Mouse (Mus musculus) lung, adult 2 months (tissue): ENCODE data around the gene Ntpcr. TPM values are rescaled to one million over a fixed set of nuclear protein-coding genes. Genes with fewer than 3 reads are reported as not detected.
A peak's percentile ranks its signal among the peaks of the same experiment; 100 is the strongest.

Source experiments
- DNase-seq: peaks from one replicate; pipeline ENCODE4 v3.0.0; 2022
- H3K4me1 ChIP-seq: fragments of 200-500 bp; 2 replicates; pipeline ENCODE4 v1.6.1; 2011; ENCODE audit warnings: low read length; ENCODE audit not compliant: control insufficient read depth, insufficient read depth
- H3K4me3 ChIP-seq: fragments of 200-500 bp; replicated peaks from 2 replicates; pipeline ENCODE3; 2011; ENCODE audit warnings: low read depth, mild to moderate bottlenecking, control low read depth, low read length; ENCODE audit errors: extremely low read depth
- CTCF ChIP-seq: fragments of 200-500 bp; IDR thresholded peaks from 2 replicates; pipeline ENCODE4 v1.5.1; 2011; ENCODE audit warnings: mild to moderate bottlenecking, low read length, control low read depth; ENCODE audit not compliant: insufficient read depth
- POLR2A ChIP-seq: fragments of 200-500 bp; IDR thresholded peaks from 2 replicates; pipeline ENCODE4 v1.6.1; 2011; ENCODE audit warnings: low read depth, mild to moderate bottlenecking, control low read depth, low read length, borderline replicate concordance; ENCODE audit errors: extremely low read depth
- WGBS: fragments of 180-500 bp; shearing (Covaris S2); methylation state at CpG from one replicate; pipeline ENCODE4 v1.1.7; 2018; 5-methylcytosine and 5-hydroxymethylcytosine counted together
- polyA plus RNA-seq: library from polyadenylated mRNA; depleted of rRNA; stranded (reverse); fragments of >200 nt; gene quantifications from 2 replicates; pipeline ENCODE4 v1.2.3, GENCODE M21; 2012

Ntpcr gene
- polyA plus RNA-seq, 1 experiment, result 15.9 TPM

DNA sequence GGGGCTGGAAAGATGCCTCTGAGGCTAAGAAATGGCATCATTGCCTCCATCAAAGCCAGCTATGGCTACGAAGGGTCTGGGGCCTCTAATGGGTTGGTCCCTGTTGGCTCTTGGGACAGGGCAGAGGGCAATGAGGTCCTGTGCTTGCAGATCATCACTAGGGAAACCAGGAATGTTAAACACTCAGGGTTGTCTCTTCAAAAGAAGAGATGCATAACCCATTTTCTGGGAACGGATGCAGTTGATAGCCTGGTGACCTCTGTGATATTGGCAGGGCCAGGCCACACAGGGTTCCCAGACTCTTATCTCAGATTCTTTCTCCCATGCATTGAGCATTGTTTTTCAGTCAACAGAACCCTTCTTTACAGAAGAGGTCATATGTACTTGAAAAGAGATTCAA, 42.5 kb downstream of the Ntpcr start:
- Histone ChIP-seq H3K4me1 (no peaks in the 10 kb centered on the region; the same call in 1 of the 2 replicates), H3K4me3 (no peak overlapping the region)
- WGBS, result 54% methylated on average over 2 of the region's 2 CpGs
- no peak for TF ChIP-seq CTCF
- no peak for TF ChIP-seq POLR2A
- no peak for DNase-seq

DNA sequence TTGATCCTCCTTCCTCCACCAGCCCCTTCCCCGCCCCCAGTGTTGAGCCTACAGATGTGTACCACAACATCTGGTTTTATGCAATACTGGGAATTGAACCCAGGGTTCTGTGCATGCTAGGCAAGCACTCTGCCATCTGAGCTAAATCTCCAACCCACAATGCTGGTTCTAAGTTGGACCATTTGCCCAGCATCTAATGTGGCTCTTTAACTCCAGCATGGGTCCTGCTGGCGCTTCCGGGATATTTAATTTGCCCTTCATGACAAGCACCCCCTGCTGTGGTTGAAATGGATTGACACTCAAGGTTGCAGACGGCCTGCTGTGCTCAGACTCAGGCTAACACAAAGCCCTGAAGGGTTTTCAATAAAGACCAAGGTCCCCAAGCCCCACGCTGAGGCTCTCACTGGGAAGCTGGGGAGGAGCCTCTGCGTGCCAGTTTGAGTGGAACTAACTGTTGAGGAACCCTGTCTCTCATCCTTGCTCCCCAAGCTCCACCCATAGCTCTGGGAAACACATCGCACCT, 43.6 kb downstream of the Ntpcr start:
- WGBS, result 80% methylated on average over 7 of the region's 7 CpGs
- no peak for DNase-seq
- Histone ChIP-seq H3K4me3 (no peak overlapping the region), H3K4me1 (no peaks in the 10 kb centered on the region; the same call in 1 of the 2 replicates)
- TF ChIP-seq POLR2A (no peak), CTCF (no peak)

DNA sequence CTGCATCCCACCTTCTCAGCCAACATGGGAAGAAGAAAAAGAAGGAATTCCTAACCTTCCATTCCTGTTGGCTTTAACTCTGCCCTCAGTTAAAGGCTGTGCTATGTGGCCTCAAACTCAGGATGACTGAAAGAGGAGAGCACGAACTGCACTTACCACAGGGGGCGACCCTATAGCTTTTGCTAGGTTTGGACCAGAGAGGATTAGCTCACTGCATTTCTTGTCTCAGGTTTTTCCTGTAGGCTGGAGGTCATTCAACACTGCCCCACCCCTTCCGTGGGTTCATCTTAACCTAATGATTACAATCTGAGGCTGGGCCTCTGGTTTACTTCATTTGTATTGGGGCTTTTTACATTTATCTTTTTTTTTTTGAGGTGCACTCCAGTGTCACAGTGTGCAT, 45.3 kb downstream of the Ntpcr start:
- DNase-seq, result no peak
- Histone ChIP-seq H3K4me3 (no peak overlapping the region), H3K4me1 (no peaks in the 10 kb centered on the region; the same call in 1 of the 2 replicates)
- 74% methylated on average over 3 of the region's 3 CpGs for WGBS
- no peak for TF ChIP-seq CTCF
- TF ChIP-seq POLR2A, result no peak

DNA sequence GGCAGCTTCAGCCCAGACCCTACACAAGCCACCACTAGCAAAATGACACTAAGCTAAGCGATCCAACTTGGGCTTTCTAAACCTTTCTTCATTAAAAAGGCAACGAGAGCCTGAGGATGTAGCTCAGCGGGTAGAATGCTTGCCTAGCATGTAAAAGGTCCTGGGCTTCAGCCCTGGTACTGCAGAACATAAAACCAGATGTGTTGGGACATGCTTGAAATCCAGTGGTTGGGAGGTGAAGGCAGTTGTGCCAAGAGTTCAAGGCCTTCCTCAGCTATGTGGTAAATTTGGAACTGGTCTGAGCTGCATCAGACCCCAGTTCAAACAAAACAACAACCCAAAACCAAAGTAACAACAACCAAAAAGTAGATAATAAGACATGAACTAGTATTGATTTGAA, 46.6 kb downstream of the Ntpcr start:
- TF ChIP-seq POLR2A (no peak), CTCF (no peak)
- DNase-seq, result no peak
- 93% methylated on average over 3 of the region's 3 CpGs for WGBS
- Histone ChIP-seq H3K4me3 (no peak overlapping the region), H3K4me1 (no peaks in the 10 kb centered on the region; the same call in 1 of the 2 replicates)

DNA sequence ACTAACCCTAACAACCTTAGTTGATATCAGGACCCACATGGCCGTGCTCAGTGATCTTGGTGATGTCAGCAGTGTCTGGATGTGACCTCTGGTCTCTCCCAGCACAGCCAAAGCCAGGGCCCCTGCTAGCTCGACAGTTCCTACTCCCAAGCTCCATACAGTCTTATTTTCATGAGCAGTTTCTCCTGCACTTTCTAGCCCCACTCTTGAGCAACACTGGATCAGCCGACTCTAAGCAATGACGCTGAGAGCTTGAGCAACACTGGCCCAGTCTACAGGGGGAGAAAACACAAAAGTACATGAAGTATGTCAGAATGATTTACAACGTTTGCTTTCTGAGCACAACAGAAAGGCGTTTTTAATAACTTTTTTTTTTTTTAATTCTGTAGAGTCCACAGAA, 47.0 kb downstream of the Ntpcr start:
- peak; percentile 35 for DNase-seq
- no peak overlapping the region for H3K4me3 ChIP-seq
- no peak for TF ChIP-seq POLR2A
- no peak for TF ChIP-seq CTCF
- 40% methylated on average over 6 of the region's 6 CpGs for WGBS
- no peaks in the 10 kb centered on the region; the same call in 1 of the 2 replicates for H3K4me1 ChIP-seq

DNA sequence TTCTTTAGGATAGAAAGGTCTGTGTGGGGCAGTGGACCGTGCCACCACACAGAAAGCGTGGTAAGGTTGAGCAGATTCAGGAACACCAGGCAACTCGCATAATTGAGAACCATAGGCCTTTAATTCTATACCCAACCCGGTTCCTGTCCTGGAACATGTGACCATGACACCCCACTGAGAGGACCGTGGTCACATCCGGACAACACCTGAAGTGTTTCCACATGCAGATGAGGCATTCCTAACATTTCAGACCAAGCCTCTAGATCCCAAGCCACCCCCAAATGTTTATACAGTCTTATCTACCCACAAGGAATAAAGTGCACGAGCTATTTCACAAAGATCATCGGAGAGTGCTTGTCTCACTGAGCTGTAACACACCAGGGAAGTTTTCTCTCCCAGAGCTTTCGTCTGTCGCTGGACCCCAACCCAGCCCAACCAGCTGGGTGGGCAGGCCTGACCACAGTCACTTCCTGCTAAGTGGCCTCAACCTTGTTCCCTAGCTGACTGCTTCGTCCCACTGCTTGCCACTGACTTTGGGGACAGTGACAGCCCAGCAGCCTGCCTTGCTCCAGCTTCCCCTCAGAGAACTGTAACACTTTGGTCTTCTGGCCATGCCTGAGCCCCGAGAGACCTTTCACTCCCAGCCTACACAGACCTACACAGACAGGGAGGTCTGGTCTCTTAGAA, 47.9 kb downstream of the Ntpcr start:
- peak; percentile 21 for DNase-seq
- Histone ChIP-seq H3K4me3 (no peak overlapping the region), H3K4me1 (no peaks in the 10 kb centered on the region; the same call in 1 of the 2 replicates)
- no peak for TF ChIP-seq CTCF
- no peak for TF ChIP-seq POLR2A
- 46% methylated on average over 12 of the region's 12 CpGs for WGBS

DNA sequence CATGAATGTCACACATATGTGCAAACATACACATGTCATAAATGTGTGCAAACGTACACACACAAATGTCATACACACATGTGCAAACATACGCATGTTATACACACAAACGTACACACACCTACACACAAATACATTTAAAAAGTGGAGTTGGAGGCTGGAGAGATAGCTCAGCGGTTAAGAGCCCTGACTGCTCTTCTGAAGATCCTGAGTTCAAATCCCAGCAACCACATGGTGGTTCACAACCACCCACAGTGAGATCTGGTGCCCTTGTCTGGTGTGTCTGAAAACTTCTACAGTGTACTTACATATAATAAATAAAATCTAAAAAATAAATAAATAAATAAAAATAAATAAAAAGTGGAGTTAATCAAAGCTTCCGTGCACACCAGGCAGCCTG, 49.2 kb downstream of the Ntpcr start:
- 96% methylated on average over 5 of the region's 5 CpGs for WGBS
- H3K4me1 ChIP-seq, result no peaks in the 10 kb centered on the region; the same call in 1 of the 2 replicates

DNA sequence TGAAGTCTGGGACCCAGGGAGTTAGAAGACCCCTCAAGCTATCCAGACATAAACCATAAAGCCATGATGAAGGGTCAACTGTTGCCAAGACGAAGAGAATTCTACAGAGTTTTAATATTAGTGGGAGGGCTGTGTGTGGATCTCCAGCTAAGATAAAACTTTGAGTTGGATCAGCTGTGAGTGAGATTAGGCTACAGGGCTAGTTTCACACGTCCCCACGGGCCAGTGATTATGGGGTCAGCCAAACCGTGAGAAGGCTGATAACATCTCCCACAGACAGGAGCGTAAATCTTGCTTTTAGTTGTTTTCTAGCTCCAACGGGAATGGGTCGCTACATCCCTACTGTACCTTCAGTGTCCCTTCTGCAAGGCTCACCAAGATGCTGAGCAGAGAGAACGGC, 49.9 kb downstream of the Ntpcr start:
- TF ChIP-seq POLR2A, result no peak
- Histone ChIP-seq H3K4me1 (no peaks in the 10 kb centered on the region; the same call in 1 of the 2 replicates), H3K4me3 (no peak overlapping the region)
- 67% methylated on average over 8 of the region's 8 CpGs for WGBS
- no peak for DNase-seq

More for the DNA sequence above, 49.2 kb downstream of the Ntpcr start:
- H3K4me3 ChIP-seq, result no peak overlapping the region
- no peak for DNase-seq
- no peak for TF ChIP-seq POLR2A
- no peak for TF ChIP-seq CTCF

DNA sequence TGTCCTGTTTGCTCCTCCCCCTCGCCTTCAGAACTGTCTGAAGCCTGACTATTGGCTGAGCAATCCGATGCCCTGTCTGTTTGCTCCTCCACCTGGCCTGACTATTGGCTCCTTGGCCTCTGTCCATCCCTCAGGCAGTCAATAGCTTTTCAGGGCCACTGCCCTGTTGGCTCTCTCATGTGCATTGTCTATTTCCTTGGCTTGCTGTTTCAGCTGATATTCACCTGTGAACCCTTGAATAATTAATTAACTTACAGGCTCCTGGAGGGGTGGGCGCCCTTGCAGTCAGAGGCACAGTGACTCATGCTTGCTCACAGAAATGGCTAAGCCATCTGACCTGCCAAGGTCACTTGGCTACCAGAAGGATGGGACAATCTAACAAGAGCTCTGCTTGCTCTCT, 52.4 kb downstream of the Ntpcr start:
- TF ChIP-seq POLR2A (no peak), CTCF (no peak)
- Histone ChIP-seq H3K4me3 (no peak overlapping the region), H3K4me1 (no peaks in the 10 kb centered on the region; the same call in 1 of the 2 replicates)
- no peak for DNase-seq
- WGBS, result 87% methylated on average over 3 of the region's 3 CpGs

DNA sequence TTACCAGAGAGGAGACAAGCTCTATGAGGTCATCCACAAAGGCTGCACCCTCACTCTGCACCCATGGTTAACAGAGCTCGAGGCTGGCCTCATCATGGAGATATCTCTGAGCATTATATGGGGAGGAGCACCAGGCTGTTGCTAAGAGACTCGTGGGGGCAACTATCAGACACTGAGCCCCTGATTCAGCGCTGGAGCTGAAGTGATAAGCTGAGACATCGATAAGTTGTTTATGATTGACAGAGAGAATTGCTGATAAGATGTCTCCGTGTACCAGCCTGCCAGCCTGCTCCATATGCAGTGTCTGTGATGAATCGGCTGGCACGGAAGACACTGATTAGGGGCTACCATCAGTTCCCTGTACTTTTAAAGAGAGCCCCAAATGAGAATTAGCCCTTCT, 57.1 kb downstream of the Ntpcr start:
- no peak for DNase-seq
- WGBS, result 58% methylated on average over 7 of the region's 7 CpGs
- TF ChIP-seq CTCF (no peak), POLR2A (no peak)
- Histone ChIP-seq H3K4me1 (no peaks in the 10 kb centered on the region), H3K4me3 (no peak overlapping the region)
